Mouse (Mus musculus): ENCODE results near the gene Zfp715. TPM values are rescaled to one million over a fixed set of nuclear protein-coding genes. Genes with fewer than 3 reads are reported as not detected.

The Zfp715 gene
- polyA plus RNA-seq, 1 experiment = 4.6 TPM

DNA sequence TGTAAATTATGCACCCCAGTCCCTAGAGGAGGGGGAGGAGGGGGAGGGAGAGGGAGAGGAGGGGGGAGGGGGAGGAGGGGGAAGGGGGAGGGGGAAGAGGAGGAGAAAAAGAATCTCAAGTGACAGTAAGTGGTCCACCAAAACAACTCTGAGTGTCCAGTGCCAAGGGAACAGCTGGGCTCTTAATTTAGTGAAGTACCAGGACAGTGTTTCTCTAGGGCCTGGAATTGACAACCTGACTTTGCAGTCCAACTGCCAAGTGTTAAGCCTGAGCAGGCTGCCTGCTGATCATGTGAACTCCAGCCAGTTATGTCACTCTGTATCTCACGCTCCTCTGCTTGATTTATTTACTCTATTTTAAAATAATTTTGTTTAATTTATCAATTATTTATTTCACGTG is 20.8 kb upstream of the Zfp715 start:
- WGBS = 60% methylated on average over 2 of the region's 2 CpGs
- Histone ChIP-seq H3K27ac (ENCODE audit: insufficient read depth, low read depth, low read length) (no peak overlapping the region), H3K4me1 (ENCODE audit: control insufficient read depth, insufficient read depth, low read length) (no peaks in the 10 kb centered on the region), H3K4me3 (ENCODE audit: insufficient read depth, low read depth, low read length) (no peak overlapping the region), H3K36me3 (ENCODE audit: control insufficient read depth, insufficient read depth, low read length) (no peaks in the 10 kb centered on the region), H3K27me3 (replicated peaks; ENCODE audit: control insufficient read depth, insufficient read depth, low read length) (no peaks in the 10 kb centered on the region)
- no peak for DNase-seq
- TF ChIP-seq CTCF (conservative IDR thresholded peaks at IDR 0.05; ENCODE audit: insufficient read depth, insufficient read length, low read depth, low read length) (no peak), POLR2A (IDR thresholded peaks at IDR 0.05; ENCODE audit: low read depth, low read length) (no peak)

DNA sequence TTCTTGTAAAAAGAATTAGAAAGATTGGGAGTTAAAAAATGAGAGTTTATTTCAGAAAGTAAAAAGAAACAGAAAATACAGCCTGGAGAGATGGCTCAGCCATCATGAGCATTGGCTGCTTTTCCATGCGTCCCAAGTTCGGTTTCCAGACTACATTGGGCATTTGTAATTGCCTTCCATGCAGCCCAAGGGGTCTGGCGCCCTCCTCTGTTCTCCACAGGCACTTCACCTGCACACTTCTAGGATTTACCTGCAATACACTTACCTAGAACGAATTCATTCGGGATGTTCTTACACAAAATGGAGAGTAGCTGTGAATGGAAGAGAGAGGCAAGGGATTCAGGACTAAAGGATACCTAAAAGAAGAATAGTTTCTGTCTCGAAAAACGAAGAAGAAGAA is 20.1 kb upstream of the Zfp715 start:
- H3K27me3 ChIP-seq (replicated peaks; ENCODE audit: control insufficient read depth, insufficient read depth, low read length) = no peaks in the 10 kb centered on the region
- TF ChIP-seq POLR2A (IDR thresholded peaks at IDR 0.05; ENCODE audit: low read depth, low read length) (no peak), CTCF (conservative IDR thresholded peaks at IDR 0.05; ENCODE audit: insufficient read depth, insufficient read length, low read depth, low read length) (peak; percentile 76)
- H3K27ac ChIP-seq (ENCODE audit: insufficient read depth, low read depth, low read length) = no peak overlapping the region
- WGBS = 21% methylated on average over 6 of the region's 7 CpGs
- H3K4me1 ChIP-seq (ENCODE audit: control insufficient read depth, insufficient read depth, low read length) = no peaks in the 10 kb centered on the region
- DNase-seq = peak; percentile 42
- no peak overlapping the region for H3K4me3 ChIP-seq (ENCODE audit: insufficient read depth, low read depth, low read length)
- no peaks in the 10 kb centered on the region for H3K36me3 ChIP-seq (ENCODE audit: control insufficient read depth, insufficient read depth, low read length)

DNA sequence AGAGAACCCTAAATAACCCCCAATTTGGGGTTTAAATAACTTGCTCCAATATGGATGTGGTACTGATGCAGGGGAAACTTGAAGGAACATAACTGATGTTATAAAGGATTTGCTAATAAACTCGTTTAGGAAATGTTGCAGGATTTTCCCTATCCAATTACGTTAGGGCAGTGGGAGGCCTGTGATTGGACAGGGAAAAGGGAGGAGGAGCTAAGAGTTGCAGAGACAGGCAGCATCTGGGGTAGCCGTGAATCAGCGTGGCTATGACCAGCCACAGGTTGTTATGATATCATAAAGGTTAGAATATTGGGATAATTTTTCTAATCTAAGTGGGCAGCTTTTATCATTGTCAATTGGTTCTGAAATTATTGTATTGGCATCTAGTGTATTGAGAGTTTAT is 15.0 kb upstream of the Zfp715 start:
- H3K4me3 ChIP-seq (ENCODE audit: insufficient read depth, low read depth, low read length) = no peak overlapping the region
- H3K36me3 ChIP-seq (ENCODE audit: control insufficient read depth, insufficient read depth, low read length) = no peaks in the 10 kb centered on the region
- DNase-seq = no peak
- TF ChIP-seq CTCF (conservative IDR thresholded peaks at IDR 0.05; ENCODE audit: insufficient read depth, insufficient read length, low read depth, low read length) (no peak), POLR2A (IDR thresholded peaks at IDR 0.05; ENCODE audit: low read depth, low read length) (no peak)
- H3K4me1 ChIP-seq (ENCODE audit: control insufficient read depth, insufficient read depth, low read length) = no peaks in the 10 kb centered on the region
- H3K27me3 ChIP-seq (replicated peaks; ENCODE audit: control insufficient read depth, insufficient read depth, low read length) = no peaks in the 10 kb centered on the region
- 55% methylated on average over 4 of the region's 4 CpGs for WGBS
- H3K27ac ChIP-seq (ENCODE audit: insufficient read depth, low read depth, low read length) = no peak overlapping the region

DNA sequence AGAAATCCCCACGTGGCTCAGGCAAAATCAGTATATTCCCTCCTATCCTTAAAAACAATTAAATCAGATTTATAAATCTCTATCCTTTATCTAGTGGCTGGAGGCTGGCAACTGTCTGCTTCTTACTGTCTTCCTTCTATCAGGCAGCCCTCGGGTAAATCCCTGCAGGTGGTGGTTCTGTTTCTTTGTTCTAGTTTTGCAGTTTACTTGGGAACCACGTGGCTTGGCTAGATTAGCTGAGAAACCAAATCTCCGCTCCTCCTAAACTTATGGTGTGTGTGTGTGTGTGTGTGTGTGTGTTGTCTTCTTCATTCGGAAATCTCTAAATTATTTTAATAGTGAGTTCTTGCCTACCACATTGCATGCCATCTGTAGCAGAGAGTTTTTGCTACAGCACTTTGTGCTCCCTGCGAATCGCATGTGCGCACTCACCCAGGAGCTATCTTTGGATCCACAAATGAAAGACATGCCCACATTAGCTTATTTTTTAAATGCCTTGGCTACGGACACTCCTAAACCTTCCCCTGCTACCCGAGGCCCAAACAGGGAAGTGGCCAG is 13.2 kb upstream of the Zfp715 start:
- no peak for TF ChIP-seq POLR2A (IDR thresholded peaks at IDR 0.05; ENCODE audit: low read depth, low read length)
- Histone ChIP-seq H3K4me1 (ENCODE audit: control insufficient read depth, insufficient read depth, low read length) (no peaks in the 10 kb centered on the region), H3K4me3 (ENCODE audit: insufficient read depth, low read depth, low read length) (no peak overlapping the region), H3K27me3 (replicated peaks; ENCODE audit: control insufficient read depth, insufficient read depth, low read length) (no peaks in the 10 kb centered on the region), H3K27ac (ENCODE audit: insufficient read depth, low read depth, low read length) (no peak overlapping the region), H3K36me3 (ENCODE audit: control insufficient read depth, insufficient read depth, low read length) (no peaks in the 10 kb centered on the region)
- no peak for DNase-seq
- WGBS = 69% methylated on average over 10 of the region's 10 CpGs

DNA sequence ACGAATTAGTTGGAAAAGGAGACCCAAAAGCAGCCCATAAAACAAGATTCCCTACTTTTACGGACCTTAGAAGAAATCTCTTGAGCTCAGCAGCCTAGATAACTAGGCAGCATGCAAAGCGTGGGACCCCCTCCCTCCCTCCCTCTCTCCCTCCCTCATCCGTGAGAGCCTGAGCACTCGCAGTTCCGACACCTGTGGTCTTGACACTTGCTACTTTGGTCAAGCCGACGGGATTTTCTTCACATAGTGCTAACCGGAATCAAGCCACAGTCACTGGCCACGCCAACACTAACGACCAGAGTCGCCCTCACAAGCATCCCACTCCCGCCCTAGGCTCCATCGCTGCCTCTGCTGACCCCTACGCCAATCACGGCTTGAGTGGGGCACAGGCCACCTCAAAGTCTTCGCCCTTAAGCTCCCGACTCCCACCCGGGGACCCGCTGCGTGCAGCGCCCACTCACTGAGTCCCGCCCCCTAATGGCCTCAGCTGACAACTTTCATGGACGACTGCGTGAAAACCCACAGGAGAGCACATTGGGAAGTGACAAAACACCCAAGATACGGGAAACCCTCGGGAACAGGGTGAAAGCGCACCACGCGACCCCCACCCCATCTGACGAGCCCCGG is 595 bp downstream of the Zfp715 start:
- DNase-seq = no peak
- under 1% methylated on average over 32 of the region's 32 CpGs for WGBS

DNA sequence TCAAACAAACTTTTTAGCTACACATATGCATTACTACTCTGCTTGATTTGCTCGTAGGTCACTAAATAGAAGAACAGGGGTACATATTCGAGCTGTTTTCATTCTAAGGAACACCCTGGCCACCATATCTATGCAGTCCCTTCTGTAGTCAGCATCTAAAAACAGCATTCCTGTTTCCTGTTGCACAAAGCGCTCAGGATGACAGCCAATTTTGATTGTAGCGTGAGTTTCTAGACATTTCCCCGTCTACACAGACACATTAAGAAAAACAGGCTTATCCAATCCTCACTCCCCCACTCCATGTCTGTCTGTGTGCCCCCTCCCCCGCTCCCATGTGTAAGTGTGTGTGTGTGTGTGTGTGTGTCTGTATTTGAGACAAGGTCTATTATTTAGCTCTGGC is 1.5 kb downstream of the Zfp715 start:
- TF ChIP-seq CTCF (conservative IDR thresholded peaks at IDR 0.05; ENCODE audit: insufficient read depth, insufficient read length, low read depth, low read length) = no peak
- TF ChIP-seq POLR2A (IDR thresholded peaks at IDR 0.05; ENCODE audit: low read depth, low read length) = no peak
- peak; percentile 50 for DNase-seq
- peak overlapping the region; percentile 65 for H3K27ac ChIP-seq (ENCODE audit: insufficient read depth, low read depth, low read length)
- no peaks in the 10 kb centered on the region; the same call in 1 of the 2 replicates for H3K36me3 ChIP-seq (ENCODE audit: control insufficient read depth, insufficient read depth, low read length)
- WGBS = 57% methylated on average over 6 of the region's 6 CpGs
- no peaks in the 10 kb centered on the region for H3K27me3 ChIP-seq (replicated peaks; ENCODE audit: control insufficient read depth, insufficient read depth, low read length)
- peaks cover 5% of the 10 kb centered on the region for H3K4me1 ChIP-seq (ENCODE audit: control insufficient read depth, insufficient read depth, low read length)
- peak overlapping the region; percentile 36; the same call in 1 of the 2 replicates for H3K4me3 ChIP-seq (ENCODE audit: insufficient read depth, low read depth, low read length)

More for the DNA sequence above, 595 bp downstream of the Zfp715 start:
- peak overlapping the region; percentile 74 for H3K4me3 ChIP-seq (ENCODE audit: insufficient read depth, low read depth, low read length)
- no peak for TF ChIP-seq POLR2A (IDR thresholded peaks at IDR 0.05; ENCODE audit: low read depth, low read length)
- no peak for TF ChIP-seq CTCF (conservative IDR thresholded peaks at IDR 0.05; ENCODE audit: insufficient read depth, insufficient read length, low read depth, low read length)
- H3K36me3 ChIP-seq (ENCODE audit: control insufficient read depth, insufficient read depth, low read length) = no peaks in the 10 kb centered on the region; the same call in 1 of the 2 replicates
- H3K4me1 ChIP-seq (ENCODE audit: control insufficient read depth, insufficient read depth, low read length) = peaks cover 5% of the 10 kb centered on the region
- no peaks in the 10 kb centered on the region for H3K27me3 ChIP-seq (replicated peaks; ENCODE audit: control insufficient read depth, insufficient read depth, low read length)
- peak overlapping the region; percentile 52 for H3K27ac ChIP-seq (ENCODE audit: insufficient read depth, low read depth, low read length)

DNA sequence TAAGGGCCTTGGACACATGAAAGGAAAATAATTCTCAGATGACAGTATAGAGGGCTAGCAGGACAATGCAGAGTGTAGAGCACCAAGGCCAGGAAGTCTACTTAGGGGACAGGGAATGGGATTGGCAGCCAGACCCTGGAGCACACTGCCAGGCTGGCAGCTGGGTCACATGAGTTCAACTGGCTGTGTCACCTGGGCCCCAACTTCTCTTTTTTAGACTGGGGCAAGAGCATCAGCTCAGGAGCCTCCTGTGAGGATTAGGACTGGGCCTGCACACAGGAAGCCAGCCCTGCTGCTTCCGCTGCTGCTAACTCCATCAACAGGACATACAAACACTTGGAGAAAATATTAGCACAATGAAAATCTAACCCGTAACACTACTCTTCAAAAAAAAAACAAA is 4.0 kb downstream of the Zfp715 start:
- peak; percentile 10 for DNase-seq
- no peaks in the 10 kb centered on the region; the same call in 1 of the 2 replicates for H3K36me3 ChIP-seq (ENCODE audit: control insufficient read depth, insufficient read depth, low read length)
- H3K4me1 ChIP-seq (ENCODE audit: control insufficient read depth, insufficient read depth, low read length) = peaks cover 5% of the 10 kb centered on the region
- TF ChIP-seq CTCF (conservative IDR thresholded peaks at IDR 0.05; ENCODE audit: insufficient read depth, insufficient read length, low read depth, low read length) (no peak), POLR2A (IDR thresholded peaks at IDR 0.05; ENCODE audit: low read depth, low read length) (no peak)
- 0 out of 2 replicates have a peak overlapping the region, but pooled peaks have one; percentile 3 for H3K27ac ChIP-seq (ENCODE audit: insufficient read depth, low read depth, low read length)
- 68% methylated on average over 2 of the region's 2 CpGs for WGBS
- H3K4me3 ChIP-seq (ENCODE audit: insufficient read depth, low read depth, low read length) = no peak overlapping the region
- H3K27me3 ChIP-seq (replicated peaks; ENCODE audit: control insufficient read depth, insufficient read depth, low read length) = no peaks in the 10 kb centered on the region
